Mouse (Mus musculus) megakaryocyte, embryonic 14.5 days (primary cell): ENCODE measurements around the gene Ercc6l.

Experiments used
- FLI1 ChIP-seq: IDR thresholded peaks from 2 replicates; pipeline ENCODE4 v1.6.1; 2012; ENCODE audit warnings: low read length, inconsistent platforms, mixed read lengths
- GATA1 ChIP-seq: IDR thresholded peaks from 3 replicates; pipeline ENCODE4 v1.6.1; 2012; ENCODE audit warnings: mixed read lengths, low read length, inconsistent platforms, borderline replicate concordance

- no peak for TF ChIP-seq GATA1
- TF ChIP-seq FLI1, result no peak
Measured at GRCm38 (mm10) chrX:102170900-102171299, 14.0 kb upstream of the Ercc6l start.
